Mouse (Mus musculus): Measurements from ENCODE around the gene Bach2. TPM values are rescaled to one million over a fixed set of nuclear protein-coding genes. Genes with fewer than 3 reads are reported as not detected.

Gene Bach2
- total RNA-seq, 1 experiment from 2014 or later = 4.7 TPM

DNA sequence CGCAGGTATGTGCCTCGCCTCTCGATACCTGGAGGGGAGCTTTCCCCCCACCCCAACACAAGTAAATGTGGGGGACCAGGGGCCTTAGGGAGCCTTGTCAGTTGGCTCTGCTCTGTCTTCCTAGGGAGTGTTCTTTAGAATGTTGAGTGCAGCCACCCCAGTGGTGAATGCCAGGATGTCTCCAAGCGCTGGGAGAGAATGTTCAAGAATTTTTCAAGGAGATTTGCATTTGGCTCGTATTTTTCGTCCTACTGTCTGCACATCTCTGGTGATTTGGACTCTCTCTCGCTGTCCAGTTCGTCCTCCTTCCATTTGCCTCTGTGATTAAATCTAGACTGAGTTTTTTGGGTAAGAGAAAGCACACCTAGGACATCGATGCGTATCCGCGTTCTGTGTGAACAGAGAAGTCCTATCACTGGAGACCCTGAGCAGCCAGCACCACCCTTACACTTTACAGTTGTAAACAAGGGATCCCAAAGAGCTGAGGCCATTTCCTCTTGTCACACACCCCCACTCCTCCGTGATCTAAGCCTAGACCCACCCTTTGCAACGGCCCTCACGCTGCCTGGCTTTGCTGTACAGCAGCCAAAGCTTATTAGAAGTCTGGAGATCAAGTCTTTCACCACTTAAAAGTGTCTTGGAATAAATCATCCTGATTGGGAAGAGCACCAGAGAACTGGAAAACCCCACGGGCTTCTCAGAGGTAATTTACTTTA lies 143.2 kb downstream of the Bach2 start:
- no peak for ATAC-seq (replicated peaks in 1 of 2; ENCODE audit: insufficient read depth in 1 of 2, low FRiP score in 2 of 2, low TSS enrichment in 1 of 2, low read depth in 1 of 2, poor library complexity in 2 of 2, severe bottlenecking in 2 of 2)

DNA sequence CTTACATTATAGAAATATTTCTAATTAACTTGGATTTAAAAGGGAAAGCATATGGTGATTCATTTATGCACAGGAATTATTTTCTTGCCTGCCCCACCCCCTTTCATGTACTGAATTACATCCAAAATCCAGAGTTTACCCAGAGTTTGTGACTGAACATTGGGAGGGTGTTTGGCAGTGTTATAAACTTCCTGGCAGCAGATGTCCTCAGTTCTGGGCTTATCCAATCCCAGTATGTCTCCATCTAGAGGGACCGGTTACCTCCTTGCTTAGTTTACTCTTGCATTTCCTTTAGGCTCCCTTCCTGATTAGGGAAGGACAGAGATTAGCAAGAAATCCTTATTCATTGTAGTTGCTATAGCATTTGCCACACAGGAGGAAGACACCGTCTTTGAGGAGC lies 146.5 kb downstream of the Bach2 start:
- ATAC-seq (replicated peaks in 1 of 2; ENCODE audit: insufficient read depth in 1 of 2, low FRiP score in 2 of 2, low TSS enrichment in 1 of 2, low read depth in 1 of 2, poor library complexity in 2 of 2, severe bottlenecking in 2 of 2) = no peak

DNA sequence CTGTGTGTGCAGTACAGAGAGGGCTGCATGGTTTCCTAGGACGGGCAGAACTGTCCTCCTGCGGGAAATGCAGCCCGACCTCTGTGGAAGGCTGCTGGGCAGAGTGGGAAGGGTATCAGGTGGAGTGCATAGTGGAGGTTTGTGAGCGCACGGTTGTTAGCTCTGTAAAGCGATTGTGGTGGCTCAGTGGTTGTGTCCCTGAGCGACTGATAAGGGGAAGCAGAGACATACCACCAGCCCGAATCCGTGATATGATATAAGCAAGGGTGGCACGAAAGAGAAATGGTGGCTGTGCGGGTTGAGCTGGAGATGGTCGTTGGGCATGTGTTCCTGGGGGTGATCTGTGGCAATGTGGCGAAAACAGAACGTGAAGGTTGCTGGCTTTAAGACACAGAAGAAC lies 147.0 kb downstream of the Bach2 start:
- ATAC-seq (replicated peaks in 1 of 2; ENCODE audit: insufficient read depth in 1 of 2, low FRiP score in 2 of 2, low TSS enrichment in 1 of 2, low read depth in 1 of 2, poor library complexity in 2 of 2, severe bottlenecking in 2 of 2) = no peak

DNA sequence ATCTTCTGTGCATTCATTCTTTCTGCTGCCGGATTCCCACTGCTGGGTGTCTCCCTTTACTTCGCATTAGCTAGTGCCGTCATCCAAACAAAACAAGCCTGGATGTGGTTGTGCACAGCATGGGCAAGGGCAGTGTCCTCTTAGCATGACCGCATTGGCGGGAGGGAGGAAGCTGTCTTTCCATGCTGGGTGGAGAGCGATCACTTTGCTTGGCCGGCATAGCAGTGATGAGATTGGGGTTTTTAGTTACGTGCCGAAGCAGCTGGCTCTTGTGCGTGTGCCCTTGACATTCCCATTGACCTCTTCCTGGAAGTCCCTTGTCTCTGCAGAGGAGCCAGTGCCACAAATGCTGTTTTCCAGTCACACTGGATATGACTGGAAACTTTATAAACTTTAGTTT lies 147.7 kb downstream of the Bach2 start:
- no peak for ATAC-seq (replicated peaks in 1 of 2; ENCODE audit: insufficient read depth in 1 of 2, low FRiP score in 2 of 2, low TSS enrichment in 1 of 2, low read depth in 1 of 2, poor library complexity in 2 of 2, severe bottlenecking in 2 of 2)

DNA sequence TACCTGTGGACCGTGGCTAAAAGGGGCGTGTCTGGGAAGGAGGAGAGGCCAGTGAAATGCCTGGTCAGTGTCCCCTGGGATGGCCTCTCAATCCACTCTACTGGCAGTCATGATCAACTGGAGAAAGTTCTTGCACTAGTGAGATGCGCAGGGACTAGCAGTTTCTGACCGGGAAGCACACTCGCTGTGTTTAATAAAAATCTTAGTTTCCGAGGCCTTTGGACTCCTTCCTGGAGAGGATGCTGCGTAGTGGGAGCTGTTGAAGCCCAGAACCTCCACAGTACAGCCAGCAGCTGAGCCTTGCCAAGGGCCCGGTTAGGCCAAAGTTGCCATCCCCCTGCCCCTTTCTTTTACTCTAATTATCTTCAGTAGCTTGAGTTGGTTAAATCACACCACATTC lies 148.3 kb downstream of the Bach2 start:
- ATAC-seq (replicated peaks in 1 of 2; ENCODE audit: insufficient read depth in 1 of 2, low FRiP score in 2 of 2, low TSS enrichment in 1 of 2, low read depth in 1 of 2, poor library complexity in 2 of 2, severe bottlenecking in 2 of 2) = no peak

GRCm38 (mm10) chr4:32387479-32388240 lies 149.1 kb downstream of the Bach2 start:
- ATAC-seq (replicated peaks in 1 of 2; ENCODE audit: insufficient read depth in 1 of 2, low FRiP score in 2 of 2, low TSS enrichment in 1 of 2, low read depth in 1 of 2, poor library complexity in 2 of 2, severe bottlenecking in 2 of 2) = peak; percentile 72 to 75

DNA sequence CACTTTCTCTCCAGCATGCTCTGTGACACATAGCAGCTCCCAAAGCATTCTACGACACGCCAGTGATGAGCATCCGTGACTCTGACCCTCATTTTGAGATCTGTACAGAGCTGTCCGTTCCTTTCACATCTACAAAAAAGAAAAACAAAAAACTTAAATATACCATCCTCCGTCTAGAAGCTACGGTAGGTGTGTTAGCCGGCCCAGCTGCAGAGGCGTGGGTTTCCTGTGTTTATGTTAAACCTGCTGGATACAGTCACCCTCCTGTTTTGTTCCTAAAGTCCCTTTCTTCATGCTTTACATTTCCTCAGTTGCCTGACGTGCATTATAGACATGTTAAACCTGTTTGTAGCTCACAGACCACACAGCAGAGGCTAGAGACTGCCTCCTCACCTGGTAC lies 150.0 kb downstream of the Bach2 start:
- ATAC-seq (replicated peaks in 1 of 2; ENCODE audit: insufficient read depth in 1 of 2, low FRiP score in 2 of 2, low TSS enrichment in 1 of 2, low read depth in 1 of 2, poor library complexity in 2 of 2, severe bottlenecking in 2 of 2) = no peak

GRCm38 (mm10) chr4:32389107-32389800 lies 150.7 kb downstream of the Bach2 start:
- no peak for ATAC-seq (replicated peaks in 1 of 2; ENCODE audit: insufficient read depth in 1 of 2, low FRiP score in 2 of 2, low TSS enrichment in 1 of 2, low read depth in 1 of 2, poor library complexity in 2 of 2, severe bottlenecking in 2 of 2)

DNA sequence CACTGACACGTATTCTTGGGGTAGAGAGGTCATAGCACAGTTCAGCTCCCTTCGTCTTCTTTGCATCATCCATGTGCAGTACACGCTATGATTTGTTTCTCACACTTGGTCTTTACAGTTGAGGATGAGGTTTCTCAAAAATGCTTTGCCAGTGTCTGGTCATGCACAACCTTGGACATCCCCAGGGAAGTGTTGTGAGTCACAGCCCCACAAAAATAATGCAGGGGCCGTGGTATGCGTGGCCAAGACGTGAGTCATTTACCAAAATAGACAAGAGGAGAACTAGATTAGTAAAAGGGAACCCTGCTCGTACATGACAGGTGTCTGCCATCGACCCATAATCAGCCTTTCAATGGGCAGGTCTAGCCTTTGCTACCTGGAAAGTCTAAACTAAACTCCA lies 152.7 kb downstream of the Bach2 start:
- ATAC-seq (replicated peaks in 1 of 2; ENCODE audit: insufficient read depth in 1 of 2, low FRiP score in 2 of 2, low TSS enrichment in 1 of 2, low read depth in 1 of 2, poor library complexity in 2 of 2, severe bottlenecking in 2 of 2) = no peak

- ATAC-seq (replicated peaks in 1 of 2; ENCODE audit: insufficient read depth in 1 of 2, low FRiP score in 2 of 2, low TSS enrichment in 1 of 2, low read depth in 1 of 2, poor library complexity in 2 of 2, severe bottlenecking in 2 of 2) = no peak
Measured at GRCm38 (mm10) chr4:32393226-32393625, 154.6 kb downstream of the Bach2 start.

- ATAC-seq (replicated peaks in 1 of 2; ENCODE audit: insufficient read depth in 1 of 2, low FRiP score in 2 of 2, low TSS enrichment in 1 of 2, low read depth in 1 of 2, poor library complexity in 2 of 2, severe bottlenecking in 2 of 2) = no peak
Measured at GRCm38 (mm10) chr4:32393951-32394350, 155.3 kb downstream of the Bach2 start.

DNA sequence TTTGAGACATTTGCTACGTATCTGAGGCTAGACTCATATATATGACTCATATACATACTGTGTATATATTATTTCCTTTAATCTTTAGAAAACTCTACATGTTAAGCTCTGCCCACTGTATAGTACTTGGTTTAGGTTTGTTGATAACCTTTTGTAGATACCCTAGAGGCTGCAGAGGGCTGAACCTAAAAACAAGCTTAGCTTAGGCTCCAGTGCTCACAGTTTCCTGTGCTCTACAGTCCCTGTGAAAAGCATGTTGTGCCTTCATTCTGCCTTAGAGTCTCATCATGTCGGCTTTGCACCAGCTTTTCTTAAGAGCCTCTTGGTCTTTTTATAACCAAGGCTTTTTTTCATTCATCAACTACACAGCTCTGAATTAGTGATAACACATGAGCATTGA lies 156.2 kb downstream of the Bach2 start:
- ATAC-seq (replicated peaks in 1 of 2; ENCODE audit: insufficient read depth in 1 of 2, low FRiP score in 2 of 2, low TSS enrichment in 1 of 2, low read depth in 1 of 2, poor library complexity in 2 of 2, severe bottlenecking in 2 of 2) = no peak

GRCm38 (mm10) chr4:32401459-32401858 lies 162.9 kb downstream of the Bach2 start:
- no peak for ATAC-seq (replicated peaks in 1 of 2; ENCODE audit: insufficient read depth in 1 of 2, low FRiP score in 2 of 2, low TSS enrichment in 1 of 2, low read depth in 1 of 2, poor library complexity in 2 of 2, severe bottlenecking in 2 of 2)

GRCm38 (mm10) chr4:32403506-32403905 lies 164.9 kb downstream of the Bach2 start:
- ATAC-seq (replicated peaks in 1 of 2; ENCODE audit: insufficient read depth in 1 of 2, low FRiP score in 2 of 2, low TSS enrichment in 1 of 2, low read depth in 1 of 2, poor library complexity in 2 of 2, severe bottlenecking in 2 of 2) = no peak

GRCm38 (mm10) chr4:32405149-32405882 lies 166.7 kb downstream of the Bach2 start:
- no peak for ATAC-seq (replicated peaks in 1 of 2; ENCODE audit: insufficient read depth in 1 of 2, low FRiP score in 2 of 2, low TSS enrichment in 1 of 2, low read depth in 1 of 2, poor library complexity in 2 of 2, severe bottlenecking in 2 of 2)

- no peak for ATAC-seq (replicated peaks in 1 of 2; ENCODE audit: insufficient read depth in 1 of 2, low FRiP score in 2 of 2, low TSS enrichment in 1 of 2, low read depth in 1 of 2, poor library complexity in 2 of 2, severe bottlenecking in 2 of 2)
Measured at GRCm38 (mm10) chr4:32405985-32406384, 167.4 kb downstream of the Bach2 start.

DNA sequence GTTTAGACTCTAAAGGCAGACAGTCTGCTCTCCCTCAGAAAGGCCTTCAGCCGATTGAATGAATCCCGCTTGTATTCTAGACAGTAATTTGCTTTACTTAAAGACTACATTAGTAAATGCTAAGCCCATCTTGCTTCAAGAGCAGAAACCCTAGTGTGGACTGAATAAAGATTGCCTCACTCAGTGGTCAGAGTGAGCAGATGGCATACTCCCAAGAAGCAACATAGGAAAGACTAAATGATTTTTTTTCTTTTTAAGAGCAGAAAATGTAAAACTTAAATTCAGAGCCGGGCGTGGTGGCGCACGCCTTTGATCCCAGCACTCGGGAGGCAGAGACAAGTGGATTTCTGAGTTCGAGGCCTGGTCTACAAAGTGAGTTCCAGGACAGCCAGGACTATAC lies 169.9 kb downstream of the Bach2 start:
- ATAC-seq (replicated peaks in 1 of 2; ENCODE audit: insufficient read depth in 1 of 2, low FRiP score in 2 of 2, low TSS enrichment in 1 of 2, low read depth in 1 of 2, poor library complexity in 2 of 2, severe bottlenecking in 2 of 2) = no peak
